In the genomic region with DNA sequence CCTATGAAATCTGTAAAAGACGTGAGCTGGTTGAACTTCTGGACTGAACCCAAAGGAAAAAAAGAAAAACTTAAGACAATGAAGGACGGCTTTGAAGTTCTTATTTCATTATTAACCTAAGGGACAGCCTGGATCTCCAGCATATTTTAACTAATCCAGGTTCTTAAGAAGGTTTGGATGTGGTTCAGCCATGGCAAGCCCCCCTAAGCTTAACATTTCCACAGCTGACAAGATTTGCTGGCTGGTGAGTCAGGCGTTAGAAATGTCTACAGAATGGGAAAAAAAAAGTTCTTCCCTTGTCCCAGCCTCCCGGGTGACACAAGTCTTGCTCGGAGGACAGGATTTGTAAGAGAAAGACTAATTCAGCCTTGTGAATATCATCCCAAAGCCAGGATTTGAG, we compare ENCODE assay signal across 19 mouse cellular contexts.
DNase-seq lines count a peak whose midpoint lies in the region; ATAC-seq lines count a peak whose summit lies in the region.
"Had no signal": no experiment of that assay in that cellular context is flagged by ENCODE, and none has a peak within 500 bp of the region (broad histone marks: within the 10 kb centered on the region; RNA-seq: fewer than 3 reads in every experiment).

No protein-coding gene starts in this region.

- H3K27me3 ChIP-seq in kidney, embryonic 15.5 days = no peaks in the 10 kb centered on the region
- H3K27me3 ChIP-seq: embryonic facial prominence, embryonic 13.5 days; forebrain, embryonic 15.5 days; hindbrain, embryonic 13.5 days; limb, embryonic 13.5 days had no signal

- H3K9me3 ChIP-seq in kidney, embryonic 15.5 days (replicated peaks) = no peaks in the 10 kb centered on the region; the same call in 1 of the 2 replicates
- H3K9me3 ChIP-seq: embryonic facial prominence, embryonic 13.5 days; forebrain, embryonic 15.5 days; hindbrain, embryonic 13.5 days; limb, embryonic 13.5 days; midbrain, embryonic 10.5 days had no signal

- H3K27ac ChIP-seq in kidney, embryonic 15.5 days = peak overlapping the region; percentile 80
- H3K27ac ChIP-seq: embryonic facial prominence, embryonic 13.5 days; forebrain, embryonic 15.5 days; hindbrain, embryonic 13.5 days; limb, embryonic 13.5 days; liver, embryonic 14.5 days; macrophage; midbrain, embryonic 10.5 days had no signal

- peaks cover 28% of the 10 kb centered on the region for H3K4me1 ChIP-seq in kidney, embryonic 15.5 days
- H3K4me1 ChIP-seq: embryonic facial prominence, embryonic 13.5 days; forebrain, embryonic 15.5 days; hindbrain, embryonic 13.5 days had no signal

- WGBS in kidney, embryonic 15.5 days = 37% methylated on average over 5 of the region's 5 CpGs

- ATAC-seq in kidney, embryonic 15.5 days (replicated peaks; ENCODE audit: low FRiP score) = no peak
- ATAC-seq: forebrain, embryonic 15.5 days; inflammation-experienced regulatory T-cells, adult 6 months had no signal

- H3K4me2 ChIP-seq in kidney, embryonic 15.5 days = no peak overlapping the region
- H3K4me2 ChIP-seq: embryonic facial prominence, embryonic 13.5 days; forebrain, embryonic 15.5 days; hindbrain, embryonic 13.5 days; limb, embryonic 13.5 days had no signal

- H3K4me3 ChIP-seq in kidney, embryonic 15.5 days (replicated peaks) = no peak overlapping the region
- H3K4me3 ChIP-seq: embryonic facial prominence, embryonic 13.5 days; forebrain, embryonic 15.5 days; hindbrain, embryonic 13.5 days; limb, embryonic 13.5 days; midbrain, embryonic 10.5 days had no signal

- H3K36me3 ChIP-seq in kidney, embryonic 15.5 days = no peaks in the 10 kb centered on the region
- H3K36me3 ChIP-seq: embryonic facial prominence, embryonic 13.5 days; forebrain, embryonic 15.5 days; hindbrain, embryonic 13.5 days; limb, embryonic 13.5 days; midbrain, embryonic 10.5 days had no signal

- DNase-seq in adrenal gland, postnatal 36 days = peak; percentile 14 to 33
- no peak for DNase-seq in adrenal gland, postnatal 10 days
- DNase-seq in kidney, adult 11 months = no peak
- DNase-seq in lung, postnatal 10 days = peak; percentile 14
- no peak for DNase-seq in lung, postnatal 36 days
- no peak for DNase-seq in urinary bladder, adult 18-20 months (ENCODE audit: low spot score in 2 of 2)
- DNase-seq in spleen, adult 18-20 months = no peak
- DNase-seq: cerebellum, adult 9-11 months; gastrocnemius, postnatal 25 days; right cerebral cortex, postnatal 25 days had no signal

- H3K9ac ChIP-seq in kidney, embryonic 15.5 days = no peak overlapping the region
- H3K9ac ChIP-seq: embryonic facial prominence, embryonic 13.5 days; forebrain, embryonic 15.5 days; hindbrain, embryonic 13.5 days; limb, embryonic 13.5 days; liver, embryonic 14.5 days had no signal

Comparison
In these comparisons a context has a peak if more than half of its experiments do, and no peak if none do; other contexts are left out.
1. DNase-seq: peak in adrenal gland, postnatal 36 days (2 of 2) and lung, postnatal 10 days (single experiment); none in adrenal gland, postnatal 10 days (single experiment), kidney, adult 11 months (single experiment), lung, postnatal 36 days (single experiment), urinary bladder, adult 18-20 months (0 of 2) and spleen, adult 18-20 months (0 of 2).